Mouse (Mus musculus) retina, postnatal 7 days (tissue): ENCODE results near the gene Afp.

ENCODE experiments used
- DNase-seq: peaks from one replicate; pipeline ENCODE4 v3.0.0-alpha.2; 2012; ENCODE audit warnings: low read depth, low spot score

Afp gene

GRCm38 (mm10) chr5:90490518-90490917 is at the start of gene Afp:
Gene Afp, plus strand, starts transcription at chr5:90490737.
- no peak for DNase-seq

GRCm38 (mm10) chr5:90447577-90447976 is 43.0 kb upstream of the Afp start:
- DNase-seq, result no peak

GRCm38 (mm10) chr5:90449961-90450360 is 40.6 kb upstream of the Afp start:
- DNase-seq, result no peak

- DNase-seq, result no peak
These were observed 37.8 kb upstream of the Afp start for GRCm38 (mm10) chr5:90452711-90453110.

- DNase-seq, result no peak
These were observed 33.3 kb upstream of the Afp start for GRCm38 (mm10) chr5:90457241-90457640.

GRCm38 (mm10) chr5:90458727-90459126 is 31.8 kb upstream of the Afp start:
- no peak for DNase-seq

- DNase-seq, result no peak
These were observed 29.9 kb upstream of the Afp start, which contains the start of gene Alb for GRCm38 (mm10) chr5:90460619-90461018. Gene Alb, plus strand, starts transcription at chr5:90460897.

GRCm38 (mm10) chr5:90466806-90467205 is 23.7 kb upstream of the Afp start:
- DNase-seq, result no peak

- DNase-seq, result no peak
These were observed 23.3 kb upstream of the Afp start for GRCm38 (mm10) chr5:90467245-90467644.

GRCm38 (mm10) chr5:90470836-90471235 is 19.7 kb upstream of the Afp start:
- no peak for DNase-seq

- DNase-seq, result no peak
These were observed 16.6 kb upstream of the Afp start for GRCm38 (mm10) chr5:90473902-90474301.

- DNase-seq, result no peak
These were observed 16.2 kb upstream of the Afp start for GRCm38 (mm10) chr5:90474369-90474768.

- no peak for DNase-seq
These were observed 13.8 kb upstream of the Afp start for GRCm38 (mm10) chr5:90476741-90477140.

- no peak for DNase-seq
These were observed 13.0 kb upstream of the Afp start for GRCm38 (mm10) chr5:90477308-90478140.

- DNase-seq, result no peak
These were observed 11.7 kb upstream of the Afp start for GRCm38 (mm10) chr5:90478886-90479285.

GRCm38 (mm10) chr5:90485597-90485996 is 4.9 kb upstream of the Afp start:
- no peak for DNase-seq

GRCm38 (mm10) chr5:90488323-90488722 is 2.2 kb upstream of the Afp start:
- DNase-seq, result no peak

GRCm38 (mm10) chr5:90492440-90492839 is 1.9 kb downstream of the Afp start:
- no peak for DNase-seq

GRCm38 (mm10) chr5:90494308-90494707 is 3.8 kb downstream of the Afp start:
- DNase-seq, result no peak

- no peak for DNase-seq
These were observed 9.0 kb downstream of the Afp start for GRCm38 (mm10) chr5:90499509-90499908.

- DNase-seq, result peak; percentile 56
These were observed 10.2 kb downstream of the Afp start for GRCm38 (mm10) chr5:90500714-90501113.

- no peak for DNase-seq
These were observed 11.2 kb downstream of the Afp start for GRCm38 (mm10) chr5:90501752-90502151.

- DNase-seq, result no peak
These were observed 14.2 kb downstream of the Afp start for GRCm38 (mm10) chr5:90504742-90505141.

GRCm38 (mm10) chr5:90506507-90506906 is 16.0 kb downstream of the Afp start:
- no peak for DNase-seq
